Mouse (Mus musculus) liver, embryonic 11.5 days (tissue): ENCODE data around the gene Bcam. TPM values are rescaled to one million over a fixed set of nuclear protein-coding genes. Genes with fewer than 3 reads are reported as not detected.

Experiments used
- ATAC-seq: fragments of 200-750 bp; cut with Nextera tagmentation; replicated peaks from 2 replicates; pipeline ENCODE4 v1.8.0; 2017; ENCODE audit warnings: moderate number of reproducible peaks, mild to moderate bottlenecking, moderate TSS enrichment, moderate library complexity; ENCODE audit not compliant: low FRiP score
- DNase-seq: peaks from one replicate; pipeline ENCODE4 v3.0.0-alpha.2; 2017; ENCODE audit warnings: low spot score
- H3K27ac ChIP-seq: fragments of 300-500 bp; sonication (generic); 2 replicates; pipeline ENCODE4 v1.5.1; 2014; ENCODE audit warnings: mild to moderate bottlenecking, low read depth, low read length, control low read depth
- H3K27me3 ChIP-seq: fragments of 300-500 bp; sonication (generic); replicated peaks from 2 replicates; pipeline ENCODE4 v1.6.1; 2014; ENCODE audit warnings: low read length, mixed read lengths; ENCODE audit not compliant: control insufficient read depth, insufficient read depth
- H3K36me3 ChIP-seq: fragments of 300-500 bp; sonication (generic); 2 replicates; pipeline ENCODE4 v1.6.1; 2014; ENCODE audit warnings: mild to moderate bottlenecking, low read length, moderate library complexity, mixed read lengths; ENCODE audit not compliant: control insufficient read depth, insufficient read depth
- H3K4me1 ChIP-seq: fragments of 300-500 bp; sonication (generic); replicated peaks from 2 replicates; pipeline ENCODE4 v1.6.1; 2014; ENCODE audit warnings: low read length, mixed read lengths; ENCODE audit not compliant: control insufficient read depth, insufficient read depth
- H3K4me2 ChIP-seq: fragments of 300-500 bp; sonication (generic); 2 replicates; pipeline ENCODE4 v1.6.1; 2014; ENCODE audit warnings: mild to moderate bottlenecking, control low read depth, moderate library complexity
- H3K4me3 ChIP-seq: fragments of 300-500 bp; sonication (generic); 2 replicates; pipeline ENCODE4 v1.5.1; 2014; ENCODE audit warnings: low read depth, low read length, control low read depth
- H3K9ac ChIP-seq: fragments of 300-500 bp; sonication (generic); 2 replicates; pipeline ENCODE4 v1.6.1; 2014; ENCODE audit warnings: low read depth, low read length, control low read depth
- H3K9me3 ChIP-seq: fragments of 300-500 bp; sonication (generic); 2 replicates; pipeline ENCODE4 v1.6.1; 2016; ENCODE audit warnings: low read length, inconsistent platforms, mixed read lengths; ENCODE audit not compliant: control insufficient read depth
- WGBS: fragments of 180-500 bp; shearing (Covaris S2); extraction: QIAGEN DNeasy Blood & Tissue Kit; methylation state at CpG from one replicate; pipeline ENCODE4 v1.1.7; 2014; 5-methylcytosine and 5-hydroxymethylcytosine counted together
- polyA plus RNA-seq: library from polyadenylated mRNA; unstranded; fragments of >200 nt; fragmentation: Nextera tagmentation; extraction: Ambion mirVana; gene quantifications from 2 replicates; pipeline ENCODE4 v1.2.1, GENCODE M21; 2014

Bcam gene
- polyA plus RNA-seq, 1 experiment from 2014 or later, result 21.8 TPM

DNA sequence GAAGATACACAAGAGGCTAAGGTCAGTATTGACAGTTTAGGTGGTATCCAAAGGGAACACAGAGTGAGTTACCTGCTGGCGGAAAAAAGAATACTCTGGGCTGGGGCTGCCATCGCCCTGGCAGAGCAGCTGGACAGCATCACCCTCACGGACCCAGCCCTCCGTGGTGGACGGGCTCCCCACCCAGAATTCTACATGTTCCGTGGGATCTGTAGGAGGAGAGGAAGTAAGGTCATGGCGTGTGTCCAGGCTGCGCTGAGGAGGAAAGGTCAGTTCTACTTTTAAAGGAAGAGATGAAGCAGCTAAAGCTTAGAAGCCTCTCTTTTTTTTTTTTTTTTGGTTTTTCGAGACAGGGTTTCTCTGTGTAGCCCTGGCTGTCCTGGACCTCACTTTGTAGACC lies 6.2 kb downstream of the Bcam start:
- Histone ChIP-seq H3K4me2 (no peak overlapping the region), H3K9me3 (no peaks in the 10 kb centered on the region), H3K27me3 (peaks cover 7% of the 10 kb centered on the region), H3K27ac (no peak overlapping the region), H3K4me3 (no peak overlapping the region), H3K4me1 (peaks cover 2% of the 10 kb centered on the region), H3K9ac (no peak overlapping the region), H3K36me3 (peaks cover 4% of the 10 kb centered on the region; the same call in 1 of the 2 replicates)
- ATAC-seq (no peak), DNase-seq (no peak)
- WGBS, result 84% methylated on average over 9 of the region's 9 CpGs

DNA sequence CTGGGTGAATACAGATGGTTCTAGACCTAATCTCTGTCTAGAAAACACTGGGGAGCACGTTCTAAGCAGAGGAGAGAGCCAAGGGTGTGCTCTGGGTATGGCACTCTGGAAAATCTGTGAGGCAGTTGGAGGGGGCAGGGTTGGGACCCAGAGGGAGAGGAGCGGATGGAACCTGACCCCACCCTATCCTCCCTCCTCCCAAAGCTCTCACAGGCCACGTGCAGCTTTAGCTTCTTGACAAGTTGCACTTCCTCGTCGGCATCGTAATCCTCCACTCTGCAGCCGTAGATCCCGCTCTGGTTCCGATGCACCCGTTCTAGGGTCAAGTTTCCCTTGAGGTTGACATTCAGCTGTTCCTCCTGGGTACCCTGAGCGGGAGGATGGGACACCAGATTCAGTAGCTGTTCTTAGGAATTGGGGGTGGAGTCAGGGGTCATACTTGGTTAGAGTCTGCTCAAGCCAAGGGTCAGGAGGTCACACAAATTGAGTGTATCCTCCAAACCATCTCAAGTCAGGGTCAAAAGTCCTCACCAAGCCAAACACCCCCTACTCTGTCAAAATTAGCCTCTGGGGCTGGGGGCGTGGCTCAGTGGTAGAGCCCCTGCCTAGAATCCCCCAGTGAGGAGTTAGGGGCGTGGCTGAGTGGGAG lies 6.9 kb downstream of the Bcam start:
- WGBS, result 74% methylated on average over 13 of the region's 13 CpGs
- Histone ChIP-seq H3K36me3 (peaks cover 4% of the 10 kb centered on the region; the same call in 1 of the 2 replicates), H3K4me1 (no peaks in the 10 kb centered on the region), H3K9ac (no peak overlapping the region), H3K4me2 (no peak overlapping the region), H3K9me3 (no peaks in the 10 kb centered on the region), H3K27me3 (peaks cover under 1% of the 10 kb centered on the region; the same call in 1 of the 2 replicates), H3K27ac (no peak overlapping the region), H3K4me3 (no peak overlapping the region)
- DNase-seq (no peak), ATAC-seq (no peak)

GRCm38 (mm10) chr7:19762283-19762682 lies 8.5 kb downstream of the Bcam start:
- DNase-seq (no peak), ATAC-seq (no peak)
- H3K27me3 ChIP-seq, result no peaks in the 10 kb centered on the region
- no peak overlapping the region for H3K4me2 ChIP-seq
- H3K27ac ChIP-seq, result no peak overlapping the region
- 70% methylated on average over 11 of the region's 11 CpGs for WGBS
- H3K4me1 ChIP-seq, result no peaks in the 10 kb centered on the region
- H3K9ac ChIP-seq, result no peak overlapping the region
- no peaks in the 10 kb centered on the region for H3K9me3 ChIP-seq
- peaks cover 4% of the 10 kb centered on the region; the same call in 1 of the 2 replicates for H3K36me3 ChIP-seq
- H3K4me3 ChIP-seq, result no peak overlapping the region

GRCm38 (mm10) chr7:19760021-19760420 lies 10.8 kb downstream of the Bcam start:
- Histone ChIP-seq H3K36me3 (peaks cover 4% of the 10 kb centered on the region; the same call in 1 of the 2 replicates), H3K9me3 (no peaks in the 10 kb centered on the region), H3K4me1 (no peaks in the 10 kb centered on the region), H3K4me2 (no peak overlapping the region), H3K27me3 (no peaks in the 10 kb centered on the region), H3K27ac (no peak overlapping the region), H3K4me3 (no peak overlapping the region), H3K9ac (no peak overlapping the region)
- no peak for DNase-seq
- ATAC-seq, result no peak
- 86% methylated on average over 13 of the region's 13 CpGs for WGBS

GRCm38 (mm10) chr7:19758623-19759022 lies 12.2 kb downstream of the Bcam start:
- 78% methylated on average over 13 of the region's 13 CpGs for WGBS
- Histone ChIP-seq H3K4me2 (no peak overlapping the region), H3K9ac (no peak overlapping the region), H3K27ac (no peak overlapping the region), H3K9me3 (no peaks in the 10 kb centered on the region), H3K4me3 (no peak overlapping the region), H3K27me3 (no peaks in the 10 kb centered on the region), H3K4me1 (no peaks in the 10 kb centered on the region), H3K36me3 (no peaks in the 10 kb centered on the region; the same call in 1 of the 2 replicates)
- DNase-seq (no peak), ATAC-seq (no peak)

DNA sequence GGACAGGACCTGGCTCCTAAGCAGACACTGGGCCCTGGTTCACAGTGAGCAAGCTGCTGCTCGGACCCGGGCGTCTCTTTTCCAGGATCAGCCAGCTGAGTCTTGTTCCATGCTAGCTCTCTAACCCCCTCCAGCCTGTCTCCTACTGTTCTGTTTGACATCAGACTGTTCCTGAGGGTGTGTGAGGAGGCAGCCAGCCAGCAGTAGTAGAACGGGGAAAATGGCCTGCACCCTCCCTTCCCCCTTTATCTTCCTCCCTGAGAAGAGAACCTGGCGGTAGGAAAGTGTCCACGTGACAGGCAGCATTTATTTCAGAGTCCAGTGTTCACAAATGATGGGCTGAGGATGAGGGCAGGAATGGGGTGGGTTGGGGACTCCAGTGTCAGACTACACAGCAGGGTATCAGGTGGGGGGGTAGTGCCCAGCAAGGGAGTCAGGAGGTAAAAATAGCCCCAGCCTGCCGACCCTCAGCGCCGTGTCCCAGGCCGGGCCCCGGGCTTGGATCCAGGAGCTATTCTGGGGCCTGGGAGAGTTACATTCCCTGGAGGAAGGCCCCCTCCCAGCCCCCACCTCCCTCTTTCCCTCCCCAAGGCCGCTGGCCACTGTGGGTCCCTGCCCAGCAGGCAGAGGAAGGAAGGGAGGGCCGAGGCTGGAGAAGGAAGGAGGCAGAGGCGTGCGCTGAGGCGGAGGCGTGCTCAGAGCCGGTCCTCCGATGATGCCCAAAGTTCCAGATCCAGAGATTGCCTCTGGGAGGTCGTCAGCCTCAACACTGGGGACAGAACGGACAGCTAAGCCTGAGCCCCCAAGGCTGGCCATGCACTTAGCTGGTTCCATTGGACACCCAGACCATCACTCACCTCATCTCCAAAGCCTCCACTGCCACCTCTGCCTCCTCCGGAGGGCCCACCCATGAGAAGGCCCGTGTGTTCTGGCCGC lies 14.7 kb downstream of the Bcam start:
- DNase-seq (no peak), ATAC-seq (no peak)
- no peak overlapping the region for H3K27ac ChIP-seq
- H3K9me3 ChIP-seq, result no peaks in the 10 kb centered on the region
- no peak overlapping the region for H3K4me2 ChIP-seq
- no peak overlapping the region for H3K4me3 ChIP-seq
- H3K4me1 ChIP-seq, result no peaks in the 10 kb centered on the region
- no peaks in the 10 kb centered on the region for H3K27me3 ChIP-seq
- WGBS, result 58% methylated on average over 23 of the region's 24 CpGs
- H3K9ac ChIP-seq, result no peak overlapping the region
- no peaks in the 10 kb centered on the region for H3K36me3 ChIP-seq

GRCm38 (mm10) chr7:19755008-19755407 lies 15.8 kb downstream of the Bcam start:
- no peaks in the 10 kb centered on the region for H3K9me3 ChIP-seq
- no peak overlapping the region for H3K9ac ChIP-seq
- no peak for ATAC-seq
- H3K4me3 ChIP-seq, result no peak overlapping the region
- no peaks in the 10 kb centered on the region for H3K27me3 ChIP-seq
- 75% methylated on average over 2 of the region's 2 CpGs for WGBS
- no peak overlapping the region for H3K27ac ChIP-seq
- H3K4me1 ChIP-seq, result peaks cover 6% of the 10 kb centered on the region
- no peaks in the 10 kb centered on the region for H3K36me3 ChIP-seq
- no peak for DNase-seq
- no peak overlapping the region for H3K4me2 ChIP-seq

DNA sequence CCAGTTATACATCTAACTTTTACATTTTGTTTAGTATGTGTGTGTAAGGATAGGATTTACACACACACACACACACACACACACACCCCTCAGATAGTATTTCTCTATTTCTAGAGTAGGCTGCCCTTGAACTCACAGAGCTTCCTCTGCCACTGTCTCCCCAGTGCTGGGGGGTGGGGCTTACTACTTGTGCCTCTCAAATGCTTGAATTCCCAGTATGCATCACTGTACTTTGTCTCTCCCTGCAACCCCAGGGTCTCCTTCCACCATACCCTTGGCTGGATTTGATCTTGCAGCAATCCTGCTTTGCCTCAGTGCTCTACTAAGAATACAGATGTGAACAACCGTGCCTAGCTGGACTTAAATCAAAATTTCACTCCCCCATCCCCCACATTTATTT lies 16.8 kb downstream of the Bcam start:
- no peaks in the 10 kb centered on the region for H3K36me3 ChIP-seq
- ATAC-seq, result no peak
- H3K9me3 ChIP-seq, result no peaks in the 10 kb centered on the region
- WGBS, result 76% methylated on average over 1 of the region's 1 CpGs
- no peak overlapping the region for H3K27ac ChIP-seq
- no peak overlapping the region for H3K9ac ChIP-seq
- H3K4me2 ChIP-seq, result no peak overlapping the region
- H3K27me3 ChIP-seq, result no peaks in the 10 kb centered on the region
- H3K4me3 ChIP-seq, result no peak overlapping the region
- no peak for DNase-seq
- H3K4me1 ChIP-seq, result peaks cover 9% of the 10 kb centered on the region
